Mouse (Mus musculus) kidney, postnatal 0 days (tissue): ENCODE data around the gene Fkbp14. TPM values are rescaled to one million over a fixed set of nuclear protein-coding genes. Genes with fewer than 3 reads are reported as not detected.

ENCODE experiments used
- ATAC-seq: fragments of 200-750 bp; cut with Nextera tagmentation; replicated peaks from 2 replicates; pipeline ENCODE4 v1.8.0; 2017; ENCODE audit warnings: low read depth, moderate number of reproducible peaks, moderate TSS enrichment, moderate library complexity; ENCODE audit not compliant: low FRiP score
- DNase-seq: peaks from one replicate; pipeline ENCODE4 v3.0.0-alpha.2; 2016; ENCODE audit warnings: low spot score
- H3K27ac ChIP-seq: fragments of 300-500 bp; sonication (generic); 2 replicates; pipeline ENCODE4 v1.5.1; 2014; ENCODE audit warnings: mild to moderate bottlenecking
- H3K27me3 ChIP-seq: fragments of 300-500 bp; sonication (generic); 2 replicates; pipeline ENCODE4 v1.6.1; 2014; ENCODE audit warnings: low read length, mixed read lengths; ENCODE audit not compliant: insufficient read depth
- H3K36me3 ChIP-seq: fragments of 300-500 bp; sonication (generic); 2 replicates; pipeline ENCODE4 v1.6.1; 2014; ENCODE audit warnings: low read length, mixed read lengths; ENCODE audit not compliant: insufficient read depth
- H3K4me1 ChIP-seq: fragments of 300-500 bp; sonication (generic); replicated peaks from 2 replicates; pipeline ENCODE4 v1.6.1; 2014; ENCODE audit warnings: antibody characterized with exemption, low read length, mixed read lengths; ENCODE audit not compliant: insufficient read depth
- H3K4me2 ChIP-seq: fragments of 300-500 bp; sonication (generic); 2 replicates; pipeline ENCODE4 v1.6.1; 2014; ENCODE audit warnings: mild to moderate bottlenecking, low read length, moderate library complexity, mixed read lengths
- H3K4me3 ChIP-seq: fragments of 300-500 bp; sonication (generic); replicated peaks from 2 replicates; pipeline ENCODE4 v1.5.1; 2014; ENCODE audit warnings: low read depth, low read length
- H3K9ac ChIP-seq: fragments of 300-500 bp; sonication (generic); 2 replicates; pipeline ENCODE4 v1.6.1; 2014; ENCODE audit warnings: low read depth, low read length
- H3K9me3 ChIP-seq: fragments of 300-500 bp; sonication (generic); replicated peaks from 2 replicates; pipeline ENCODE4 v1.6.1; 2016; ENCODE audit warnings: low read length, inconsistent platforms, mixed read lengths
- CTCF ChIP-seq: IDR thresholded peaks from 2 replicates; pipeline ENCODE4 v1.5.1; 2016; ENCODE audit warnings: antibody characterized with exemption, low read depth, mild to moderate bottlenecking, moderate library complexity
- WGBS: fragments of 180-500 bp; shearing (Covaris S2); extraction: QIAGEN DNeasy Blood & Tissue Kit; methylation state at CpG from one replicate; pipeline ENCODE4 v1.1.7; 2014; 5-methylcytosine and 5-hydroxymethylcytosine counted together
- polyA plus RNA-seq: library from polyadenylated mRNA; unstranded; fragments of >200 nt; fragmentation: Nextera tagmentation; extraction: Ambion mirVana; gene quantifications from 2 replicates; pipeline ENCODE4 v1.2.1, GENCODE M21; 2015

Fkbp14 gene
- polyA plus RNA-seq, 1 experiment from 2014 or later: 19.8 TPM

- no peak for TF ChIP-seq CTCF
- Histone ChIP-seq H3K27me3 (no peaks in the 10 kb centered on the region), H3K9ac (no peak overlapping the region), H3K36me3 (no peaks in the 10 kb centered on the region), H3K27ac (no peak overlapping the region), H3K4me3 (no peak overlapping the region), H3K4me2 (no peak overlapping the region), H3K4me1 (peaks cover 8% of the 10 kb centered on the region; the same call in 1 of the 2 replicates), H3K9me3 (no peaks in the 10 kb centered on the region)
- ATAC-seq: no peak
- no peak for DNase-seq
- 83% methylated on average over 9 of the region's 9 CpGs for WGBS
Observed at GRCm38 (mm10) chr6:54564506-54564991, 32.6 kb downstream of the Fkbp14 start.

DNA sequence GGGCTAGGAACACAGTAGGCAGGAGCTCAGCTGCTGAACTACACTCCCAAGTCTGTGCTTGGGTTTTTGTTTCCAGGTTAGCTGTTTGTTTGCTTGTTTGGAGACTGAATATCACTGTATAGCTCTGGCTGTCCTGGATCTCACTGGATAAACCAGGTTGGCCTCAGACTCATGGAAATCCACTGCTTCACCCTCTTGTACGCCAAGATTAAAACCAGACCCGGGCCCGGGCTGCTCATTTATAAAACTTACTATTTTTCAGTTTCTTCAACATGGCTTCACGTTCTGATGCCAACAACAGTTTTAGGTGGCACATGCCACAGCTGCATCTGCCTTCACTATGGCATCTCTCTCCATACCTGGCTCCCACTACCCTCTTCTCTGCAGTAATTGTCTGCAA, 33.5 kb downstream of the Fkbp14 start:
- H3K9me3 ChIP-seq: no peaks in the 10 kb centered on the region
- no peak overlapping the region for H3K9ac ChIP-seq
- peaks cover 8% of the 10 kb centered on the region; the same call in 1 of the 2 replicates for H3K4me1 ChIP-seq
- no peaks in the 10 kb centered on the region for H3K36me3 ChIP-seq
- no peak overlapping the region for H3K27ac ChIP-seq
- no peak overlapping the region for H3K4me2 ChIP-seq
- TF ChIP-seq CTCF: no peak
- no peaks in the 10 kb centered on the region for H3K27me3 ChIP-seq
- 93% methylated on average over 4 of the region's 4 CpGs for WGBS
- ATAC-seq (no peak), DNase-seq (no peak)
- no peak overlapping the region for H3K4me3 ChIP-seq

GRCm38 (mm10) chr6:54562018-54562809, 34.9 kb downstream of the Fkbp14 start:
- TF ChIP-seq CTCF: no peak
- H3K9me3 ChIP-seq: no peaks in the 10 kb centered on the region
- no peak overlapping the region for H3K27ac ChIP-seq
- peaks cover 8% of the 10 kb centered on the region; the same call in 1 of the 2 replicates for H3K4me1 ChIP-seq
- no peak overlapping the region for H3K4me2 ChIP-seq
- H3K27me3 ChIP-seq: no peaks in the 10 kb centered on the region
- 75% methylated on average over 16 of the region's 17 CpGs for WGBS
- no peak for DNase-seq
- ATAC-seq: no peak
- H3K4me3 ChIP-seq: no peak overlapping the region
- H3K9ac ChIP-seq: no peak overlapping the region
- H3K36me3 ChIP-seq: no peaks in the 10 kb centered on the region

DNA sequence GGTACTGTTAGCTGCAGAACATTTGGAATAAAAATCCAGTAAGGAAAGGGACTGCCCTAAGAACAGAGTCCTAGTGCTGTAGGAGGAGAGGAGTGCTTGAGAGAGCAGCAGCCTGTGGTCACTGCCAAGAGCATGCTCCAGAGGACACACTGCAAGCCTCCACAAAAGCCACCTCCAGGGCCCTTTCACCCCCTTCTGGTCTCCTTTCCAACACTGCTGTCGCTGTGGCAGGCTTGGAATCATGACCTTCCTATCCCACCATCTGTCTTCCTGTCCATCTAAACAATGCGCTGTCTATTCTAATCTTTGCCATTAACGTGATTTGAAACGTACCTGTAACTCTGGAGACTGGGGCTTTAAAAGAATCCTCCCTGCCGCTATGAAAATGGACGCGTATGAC, 38.6 kb downstream of the Fkbp14 start:
- H3K4me3 ChIP-seq: no peak overlapping the region
- no peak for TF ChIP-seq CTCF
- H3K4me1 ChIP-seq: no peaks in the 10 kb centered on the region
- no peak overlapping the region for H3K9ac ChIP-seq
- no peaks in the 10 kb centered on the region for H3K9me3 ChIP-seq
- no peaks in the 10 kb centered on the region for H3K27me3 ChIP-seq
- no peaks in the 10 kb centered on the region for H3K36me3 ChIP-seq
- ATAC-seq: no peak
- 65% methylated on average over 7 of the region's 7 CpGs for WGBS
- no peak for DNase-seq
- H3K27ac ChIP-seq: no peak overlapping the region
- no peak overlapping the region for H3K4me2 ChIP-seq

GRCm38 (mm10) chr6:54557671-54558070, 39.4 kb downstream of the Fkbp14 start:
- Histone ChIP-seq H3K4me1 (no peaks in the 10 kb centered on the region), H3K27me3 (no peaks in the 10 kb centered on the region), H3K36me3 (no peaks in the 10 kb centered on the region), H3K9me3 (no peaks in the 10 kb centered on the region), H3K4me3 (no peak overlapping the region), H3K9ac (no peak overlapping the region), H3K27ac (no peak overlapping the region), H3K4me2 (no peak overlapping the region)
- ATAC-seq: no peak
- TF ChIP-seq CTCF: no peak
- WGBS: 91% methylated on average over 7 of the region's 7 CpGs
- no peak for DNase-seq

GRCm38 (mm10) chr6:54555816-54556215, 41.3 kb downstream of the Fkbp14 start:
- no peaks in the 10 kb centered on the region for H3K27me3 ChIP-seq
- DNase-seq (no peak), ATAC-seq (no peak)
- no peaks in the 10 kb centered on the region for H3K36me3 ChIP-seq
- no peak overlapping the region for H3K27ac ChIP-seq
- no peak for TF ChIP-seq CTCF
- no peak overlapping the region for H3K9ac ChIP-seq
- WGBS: 38% methylated on average over 1 of the region's 1 CpGs
- H3K4me2 ChIP-seq: no peak overlapping the region
- H3K9me3 ChIP-seq: no peaks in the 10 kb centered on the region
- H3K4me3 ChIP-seq: no peak overlapping the region
- H3K4me1 ChIP-seq: no peaks in the 10 kb centered on the region
